Mouse (Mus musculus) MEL (cell line): ENCODE measurements around the gene Irgm1.

Source experiments
- BHLHE40 ChIP-seq: IDR thresholded peaks from 2 replicates; pipeline ENCODE4 v1.6.1; 2012; ENCODE audit warnings: low read depth, mild to moderate bottlenecking, inconsistent platforms, low read length, improper control_type of control experiment, borderline replicate concordance
- CTCF ChIP-seq, 3 experiments: IDR thresholded peaks in 2 of 3; conservative IDR thresholded peaks in 1 of 3; 2 replicates each; pipeline ENCODE4 v1.5.1; 2011 to 2012; ENCODE audit warnings: low read length in 3 of 3, low read depth in 2 of 3, mild to moderate bottlenecking in 2 of 3, improper control_type of control experiment in 1 of 3, inconsistent platforms in 1 of 3, mixed read lengths in 1 of 3, moderate library complexity in 1 of 3; ENCODE audit not compliant: control insufficient read depth in 1 of 3, insufficient read depth in 1 of 3, poor library complexity in 1 of 3, severe bottlenecking in 1 of 3
- ELF1 ChIP-seq: IDR thresholded peaks from 2 replicates; pipeline ENCODE4 v1.6.1; 2014; ENCODE audit warnings: low read depth, mild to moderate bottlenecking, inconsistent platforms, low read length, improper control_type of control experiment, moderate library complexity
- EP300 ChIP-seq, 2 experiments: IDR thresholded peaks; 2 replicates each; pipeline ENCODE4 v1.6.1; 2011; ENCODE audit warnings: improper control_type of control experiment in 2 of 2, low read length in 2 of 2, low read depth in 1 of 2, mild to moderate bottlenecking in 1 of 2
- ETS1 ChIP-seq: IDR thresholded peaks from 2 replicates; pipeline ENCODE4 v1.6.1; 2012; ENCODE audit warnings: low read depth, mild to moderate bottlenecking, inconsistent platforms, low read length, improper control_type of control experiment, moderate library complexity
- GATA1 ChIP-seq: IDR thresholded peaks from 2 replicates; pipeline ENCODE4 v1.6.1; 2011; ENCODE audit warnings: low read depth, low read length, improper control_type of control experiment
- MAFK ChIP-seq: IDR thresholded peaks from 2 replicates; pipeline ENCODE4 v1.6.1; 2011; ENCODE audit warnings: low read depth, mild to moderate bottlenecking, low read length, improper control_type of control experiment, borderline replicate concordance
- POLR2A ChIP-seq, 2 experiments: IDR thresholded peaks; 2 replicates each; pipeline ENCODE4 v1.6.1; 2011 to 2012; ENCODE audit warnings: low read length in 2 of 2, mild to moderate bottlenecking in 2 of 2, control low read depth in 1 of 2, improper control_type of control experiment in 1 of 2, low read depth in 1 of 2, moderate library complexity in 1 of 2; ENCODE audit not compliant: control insufficient read depth in 1 of 2, insufficient read depth in 1 of 2, poor library complexity in 1 of 2
- POLR2AphosphoS5 ChIP-seq: IDR thresholded peaks from 2 replicates; pipeline ENCODE4 v1.6.1; 2012; ENCODE audit warnings: low read depth, borderline replicate concordance, mild to moderate bottlenecking, inconsistent platforms, low read length, moderate library complexity, mixed read lengths
- RAD21 ChIP-seq: IDR thresholded peaks from 2 replicates; pipeline ENCODE4 v1.6.1; 2011; ENCODE audit warnings: mild to moderate bottlenecking, low read depth, low read length, improper control_type of control experiment
- SMC3 ChIP-seq: IDR thresholded peaks from 2 replicates; pipeline ENCODE4 v1.6.1; 2011; ENCODE audit warnings: low read depth, low read length, improper control_type of control experiment
- USF1 ChIP-seq: IDR thresholded peaks from 2 replicates; pipeline ENCODE4 v1.6.1; 2014; ENCODE audit warnings: low read depth, mild to moderate bottlenecking, inconsistent platforms, low read length, improper control_type of control experiment, moderate library complexity

- TF ChIP-seq CTCF (IDR thresholded peaks at IDR 0.05 in 2 of 3, conservative IDR thresholded peaks at IDR 0.05 in 1 of 3; ENCODE audit: control insufficient read depth in 1 of 3, insufficient read depth in 1 of 3, low read depth in 2 of 3, low read length in 3 of 3, poor library complexity in 1 of 3, severe bottlenecking in 1 of 3) (no peak), BHLHE40 (no peak), EP300 (IDR thresholded peaks at IDR 0.05; ENCODE audit: low read depth in 1 of 2, low read length in 2 of 2) (no peak), POLR2A (IDR thresholded peaks at IDR 0.05; ENCODE audit: control insufficient read depth in 1 of 2, insufficient read depth in 1 of 2, low read depth in 1 of 2, low read length in 2 of 2, poor library complexity in 1 of 2) (no peak), USF1 (no peak), MAFK (no peak), ETS1 (no peak), SMC3 (no peak), RAD21 (no peak), POLR2AphosphoS5 (no peak), ELF1 (no peak), GATA1 (no peak)
Measured at GRCm38 (mm10) chr11:48852190-48852589, 19.3 kb downstream of the Irgm1 start.
